Mouse (Mus musculus) megakaryocyte, embryonic 14.5 days (primary cell): ENCODE measurements around the gene Man1a2.

Experiments
- FLI1 ChIP-seq: IDR thresholded peaks from 2 replicates; pipeline ENCODE4 v1.6.1; 2012; ENCODE audit warnings: low read length, inconsistent platforms, mixed read lengths
- GATA1 ChIP-seq: IDR thresholded peaks from 3 replicates; pipeline ENCODE4 v1.6.1; 2012; ENCODE audit warnings: mixed read lengths, low read length, inconsistent platforms, borderline replicate concordance

- TF ChIP-seq FLI1 (no peak), GATA1 (no peak)
Observed at GRCm38 (mm10) chr3:100734482-100735154, 49.3 kb upstream of the Man1a2 start.
